Mouse (Mus musculus) lung, postnatal 0 days (tissue): ENCODE measurements around the gene Gse1.

Experiments used
- CTCF ChIP-seq: IDR thresholded peaks from 2 replicates; pipeline ENCODE4 v1.5.1; 2016; ENCODE audit warnings: antibody characterized with exemption, mild to moderate bottlenecking
- EP300 ChIP-seq: IDR thresholded peaks from 2 replicates; pipeline ENCODE4 v1.6.1; 2016; ENCODE audit warnings: antibody characterized with exemption, mild to moderate bottlenecking, control low read depth

DNA sequence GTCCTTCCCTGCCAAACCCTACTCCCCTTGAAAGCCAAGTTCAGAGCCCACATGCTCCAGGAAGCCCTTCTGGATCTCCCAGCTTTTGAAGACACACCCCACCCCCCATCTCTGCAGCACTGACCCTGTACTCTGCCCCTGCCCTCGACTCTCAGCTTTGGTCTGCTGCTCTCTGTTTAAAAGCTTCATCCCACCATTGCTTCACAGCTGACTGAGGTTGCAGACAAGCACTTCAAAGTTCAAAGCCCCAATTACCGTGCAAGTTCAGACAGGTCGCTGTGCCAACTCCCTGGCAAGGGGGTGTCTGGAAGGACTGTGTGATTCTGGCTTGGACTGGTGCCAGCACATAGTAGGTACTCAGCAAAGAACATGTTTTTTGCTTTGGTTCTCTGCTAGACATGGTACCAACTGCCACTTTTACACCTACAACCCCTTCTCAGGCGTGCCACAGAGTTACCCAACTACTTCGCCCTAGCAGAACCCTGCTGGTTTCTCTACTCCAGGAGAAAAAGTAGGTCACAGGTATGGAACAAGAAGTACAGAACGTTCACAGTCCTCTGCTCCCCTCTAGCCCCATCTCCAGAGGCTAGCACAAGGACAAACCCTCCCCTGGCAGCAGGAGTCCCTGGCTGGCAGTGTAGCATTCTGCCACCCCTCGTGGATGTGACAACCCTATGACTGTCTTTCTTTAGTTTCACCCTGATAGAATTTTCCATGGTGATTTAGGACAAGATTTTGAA lies 123.2 kb downstream of the Gse1 start:
- TF ChIP-seq CTCF, result no peak
- TF ChIP-seq EP300, result no peak
